Mouse (Mus musculus): Measurements from ENCODE around the gene Acox3. TPM values are rescaled to one million over a fixed set of nuclear protein-coding genes. Genes with fewer than 3 reads are reported as not detected.

Acox3 gene
- polyA plus RNA-seq, 1 experiment: 82.6 TPM

GRCm38 (mm10) chr5:35606800-35607199 is 24.0 kb downstream of the Acox3 start:
- H3K4me1 ChIP-seq (replicated peaks; ENCODE audit: control insufficient read depth, insufficient read depth, low read length): no peaks in the 10 kb centered on the region
- 97% methylated on average over 7 of the region's 7 CpGs for WGBS
- DNase-seq: no peak
- TF ChIP-seq POLR2A (IDR thresholded peaks at IDR 0.05; ENCODE audit: control insufficient read depth, extremely low read depth, insufficient read depth, low read length, poor library complexity) (no peak), CTCF (IDR thresholded peaks at IDR 0.05; ENCODE audit: borderline replicate concordance, control insufficient read depth, extremely low read depth, insufficient read depth, low read length, poor library complexity) (no peak)
- no peak overlapping the region for H3K27ac ChIP-seq (ENCODE audit: control insufficient read depth, insufficient read depth, low read length)
- no peak overlapping the region for H3K4me3 ChIP-seq (ENCODE audit: control insufficient read depth, insufficient read depth, low read length)
- H3K36me3 ChIP-seq (ENCODE audit: control insufficient read depth, insufficient read depth, low read length): peaks cover 11% of the 10 kb centered on the region; the same call in 1 of the 2 replicates
- no peaks in the 10 kb centered on the region for H3K27me3 ChIP-seq (ENCODE audit: control insufficient read depth, insufficient read depth, low read length)

DNA sequence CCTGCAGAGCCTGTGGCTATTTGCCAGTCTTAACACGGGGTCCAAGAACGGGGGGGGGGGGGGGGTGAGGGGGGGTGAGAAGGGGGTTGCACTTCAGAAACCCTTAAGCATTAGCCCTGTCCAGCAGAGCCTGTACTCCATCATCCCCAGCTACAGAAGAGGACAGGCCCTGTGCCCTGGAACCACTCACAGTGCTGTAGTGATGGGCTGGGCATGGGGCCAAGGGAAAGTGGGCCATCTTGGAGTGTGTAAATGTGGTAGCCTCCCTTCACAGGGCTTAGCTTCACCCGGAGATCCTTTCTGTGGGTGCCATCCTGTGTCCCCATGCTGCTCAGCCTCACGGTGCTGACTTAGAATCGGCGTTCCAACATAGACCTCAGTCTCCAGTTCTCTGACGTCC is 24.9 kb downstream of the Acox3 start:
- Histone ChIP-seq H3K27me3 (ENCODE audit: control insufficient read depth, insufficient read depth, low read length) (no peaks in the 10 kb centered on the region), H3K27ac (ENCODE audit: control insufficient read depth, insufficient read depth, low read length) (no peak overlapping the region), H3K4me1 (replicated peaks; ENCODE audit: control insufficient read depth, insufficient read depth, low read length) (no peaks in the 10 kb centered on the region), H3K36me3 (ENCODE audit: control insufficient read depth, insufficient read depth, low read length) (peaks cover 5% of the 10 kb centered on the region; the same call in 1 of the 2 replicates), H3K4me3 (ENCODE audit: control insufficient read depth, insufficient read depth, low read length) (no peak overlapping the region)
- DNase-seq: no peak
- TF ChIP-seq CTCF (IDR thresholded peaks at IDR 0.05; ENCODE audit: borderline replicate concordance, control insufficient read depth, extremely low read depth, insufficient read depth, low read length, poor library complexity): no peak
- 93% methylated on average over 7 of the region's 7 CpGs for WGBS

DNA sequence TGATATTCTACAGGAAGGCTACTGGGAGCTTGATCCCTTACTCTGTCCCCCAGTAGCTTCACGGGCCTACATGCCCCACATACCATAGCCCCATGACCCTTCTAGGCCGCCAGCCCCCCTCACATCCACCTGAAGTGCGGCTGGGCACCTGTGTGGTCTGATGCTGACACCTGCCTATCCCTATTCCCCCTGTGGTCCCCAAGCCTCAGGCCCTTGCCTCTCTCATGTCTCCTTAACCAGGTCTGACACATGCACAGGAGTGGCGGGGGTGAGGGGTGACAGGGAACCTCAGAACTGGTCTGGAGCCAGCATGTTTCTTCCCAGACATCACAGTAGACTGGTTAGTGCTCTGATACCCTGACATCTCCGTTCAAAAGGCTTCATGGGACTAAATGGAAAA is 25.7 kb downstream of the Acox3 start:
- no peak overlapping the region for H3K4me3 ChIP-seq (ENCODE audit: control insufficient read depth, insufficient read depth, low read length)
- no peak for DNase-seq
- H3K36me3 ChIP-seq (ENCODE audit: control insufficient read depth, insufficient read depth, low read length): no peaks in the 10 kb centered on the region; the same call in 1 of the 2 replicates
- no peak overlapping the region for H3K27ac ChIP-seq (ENCODE audit: control insufficient read depth, insufficient read depth, low read length)
- no peak for TF ChIP-seq POLR2A (IDR thresholded peaks at IDR 0.05; ENCODE audit: control insufficient read depth, extremely low read depth, insufficient read depth, low read length, poor library complexity)
- TF ChIP-seq CTCF (IDR thresholded peaks at IDR 0.05; ENCODE audit: borderline replicate concordance, control insufficient read depth, extremely low read depth, insufficient read depth, low read length, poor library complexity): no peak
- 85% methylated on average over 5 of the region's 5 CpGs for WGBS
- no peaks in the 10 kb centered on the region for H3K4me1 ChIP-seq (replicated peaks; ENCODE audit: control insufficient read depth, insufficient read depth, low read length)
- no peaks in the 10 kb centered on the region for H3K27me3 ChIP-seq (ENCODE audit: control insufficient read depth, insufficient read depth, low read length)

- no peak overlapping the region for H3K4me3 ChIP-seq (ENCODE audit: control insufficient read depth, insufficient read depth, low read length)
- no peak for DNase-seq
- no peak overlapping the region for H3K27ac ChIP-seq (ENCODE audit: control insufficient read depth, insufficient read depth, low read length)
- no peaks in the 10 kb centered on the region; the same call in 1 of the 2 replicates for H3K36me3 ChIP-seq (ENCODE audit: control insufficient read depth, insufficient read depth, low read length)
- no peak for TF ChIP-seq CTCF (IDR thresholded peaks at IDR 0.05; ENCODE audit: borderline replicate concordance, control insufficient read depth, extremely low read depth, insufficient read depth, low read length, poor library complexity)
- TF ChIP-seq POLR2A (IDR thresholded peaks at IDR 0.05; ENCODE audit: control insufficient read depth, extremely low read depth, insufficient read depth, low read length, poor library complexity): no peak
- 59% methylated on average over 12 of the region's 12 CpGs for WGBS
- H3K27me3 ChIP-seq (ENCODE audit: control insufficient read depth, insufficient read depth, low read length): no peaks in the 10 kb centered on the region
- H3K4me1 ChIP-seq (replicated peaks; ENCODE audit: control insufficient read depth, insufficient read depth, low read length): no peaks in the 10 kb centered on the region
Observed at GRCm38 (mm10) chr5:35609381-35609780, 26.5 kb downstream of the Acox3 start.

DNA sequence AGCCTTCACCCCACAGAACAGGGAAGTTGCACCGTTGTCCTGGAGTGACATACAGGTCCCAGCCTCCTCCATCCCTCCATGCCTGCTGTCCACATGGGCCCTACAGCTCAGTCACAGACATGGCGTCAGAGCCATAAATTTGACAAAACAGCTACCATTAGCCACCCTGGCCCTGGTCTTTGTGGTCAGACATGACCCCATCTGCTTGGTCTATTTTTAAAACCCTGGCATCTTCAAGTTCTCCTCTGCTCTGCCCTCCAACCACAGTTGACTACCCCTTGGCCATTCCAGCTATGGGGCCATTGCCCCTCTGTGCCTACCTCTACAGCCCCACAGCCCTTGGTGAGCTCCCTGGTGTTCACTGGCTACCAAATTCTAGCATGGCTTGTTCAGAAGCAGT is 27.1 kb downstream of the Acox3 start:
- DNase-seq: no peak
- TF ChIP-seq CTCF (IDR thresholded peaks at IDR 0.05; ENCODE audit: borderline replicate concordance, control insufficient read depth, extremely low read depth, insufficient read depth, low read length, poor library complexity) (no peak), POLR2A (IDR thresholded peaks at IDR 0.05; ENCODE audit: control insufficient read depth, extremely low read depth, insufficient read depth, low read length, poor library complexity) (no peak)
- H3K36me3 ChIP-seq (ENCODE audit: control insufficient read depth, insufficient read depth, low read length): no peaks in the 10 kb centered on the region
- H3K4me3 ChIP-seq (ENCODE audit: control insufficient read depth, insufficient read depth, low read length): no peak overlapping the region
- H3K27ac ChIP-seq (ENCODE audit: control insufficient read depth, insufficient read depth, low read length): no peak overlapping the region
- H3K27me3 ChIP-seq (ENCODE audit: control insufficient read depth, insufficient read depth, low read length): no peaks in the 10 kb centered on the region
- 77% methylated on average over 2 of the region's 2 CpGs for WGBS
- H3K4me1 ChIP-seq (replicated peaks; ENCODE audit: control insufficient read depth, insufficient read depth, low read length): no peaks in the 10 kb centered on the region

DNA sequence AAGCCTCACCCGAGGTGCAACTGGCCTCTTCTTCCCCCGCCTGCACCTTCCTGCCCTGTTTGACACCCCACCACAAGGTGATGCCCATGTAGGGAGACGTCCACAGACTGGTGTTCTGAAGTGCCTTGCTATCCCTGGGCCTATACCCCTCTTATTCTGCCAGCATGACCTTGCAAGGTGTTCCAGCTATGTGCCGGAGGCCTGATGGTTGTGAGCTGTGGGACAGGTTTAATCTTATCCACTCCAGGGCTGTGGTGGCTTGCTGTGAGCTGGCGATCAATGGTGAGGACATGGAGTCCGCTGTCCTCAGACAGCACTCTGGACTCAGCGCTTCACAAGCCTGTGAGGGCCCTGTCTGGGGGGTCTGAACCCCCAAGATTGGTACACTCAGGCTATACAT is 27.5 kb downstream of the Acox3 start:
- no peak for TF ChIP-seq POLR2A (IDR thresholded peaks at IDR 0.05; ENCODE audit: control insufficient read depth, extremely low read depth, insufficient read depth, low read length, poor library complexity)
- TF ChIP-seq CTCF (IDR thresholded peaks at IDR 0.05; ENCODE audit: borderline replicate concordance, control insufficient read depth, extremely low read depth, insufficient read depth, low read length, poor library complexity): no peak
- H3K27me3 ChIP-seq (ENCODE audit: control insufficient read depth, insufficient read depth, low read length): no peaks in the 10 kb centered on the region
- no peaks in the 10 kb centered on the region for H3K36me3 ChIP-seq (ENCODE audit: control insufficient read depth, insufficient read depth, low read length)
- H3K4me1 ChIP-seq (replicated peaks; ENCODE audit: control insufficient read depth, insufficient read depth, low read length): no peaks in the 10 kb centered on the region
- H3K27ac ChIP-seq (ENCODE audit: control insufficient read depth, insufficient read depth, low read length): no peak overlapping the region
- no peak overlapping the region for H3K4me3 ChIP-seq (ENCODE audit: control insufficient read depth, insufficient read depth, low read length)
- 94% methylated on average over 7 of the region's 7 CpGs for WGBS
- DNase-seq: no peak

DNA sequence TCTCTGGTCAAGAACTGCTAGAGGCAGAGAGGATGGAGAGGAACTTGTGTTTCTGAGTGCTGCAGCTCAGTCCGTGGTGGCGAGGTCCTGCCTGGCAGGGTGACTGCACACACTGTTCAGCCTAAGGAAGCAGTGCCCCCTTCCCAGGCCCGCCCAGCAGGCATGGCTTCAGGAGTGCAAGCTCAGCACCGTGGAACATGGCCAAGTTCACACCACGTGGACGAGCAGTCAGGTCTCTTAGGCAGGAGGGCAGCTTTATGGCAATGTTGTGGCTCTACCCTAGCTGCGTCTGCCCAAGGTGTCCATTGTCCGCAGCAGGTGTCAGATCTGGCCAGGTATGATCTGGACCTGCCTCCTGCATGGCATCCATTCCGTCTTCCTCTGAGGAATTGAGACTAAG is 28.3 kb downstream of the Acox3 start:
- Histone ChIP-seq H3K27ac (ENCODE audit: control insufficient read depth, insufficient read depth, low read length) (no peak overlapping the region), H3K36me3 (ENCODE audit: control insufficient read depth, insufficient read depth, low read length) (no peaks in the 10 kb centered on the region), H3K4me3 (ENCODE audit: control insufficient read depth, insufficient read depth, low read length) (no peak overlapping the region), H3K27me3 (ENCODE audit: control insufficient read depth, insufficient read depth, low read length) (no peaks in the 10 kb centered on the region), H3K4me1 (replicated peaks; ENCODE audit: control insufficient read depth, insufficient read depth, low read length) (no peaks in the 10 kb centered on the region)
- no peak for TF ChIP-seq CTCF (IDR thresholded peaks at IDR 0.05; ENCODE audit: borderline replicate concordance, control insufficient read depth, extremely low read depth, insufficient read depth, low read length, poor library complexity)
- TF ChIP-seq POLR2A (IDR thresholded peaks at IDR 0.05; ENCODE audit: control insufficient read depth, extremely low read depth, insufficient read depth, low read length, poor library complexity): no peak
- no peak for DNase-seq
- 93% methylated on average over 9 of the region's 9 CpGs for WGBS
